Mouse (Mus musculus) spleen, adult 2 months (tissue): ENCODE results near the gene Tcte2.

Experiments used
- CTCF ChIP-seq: fragments of 200-500 bp; IDR thresholded peaks from 2 replicates; pipeline ENCODE4 v1.5.1; 2011; ENCODE audit warnings: mild to moderate bottlenecking, inconsistent platforms; ENCODE audit not compliant: insufficient read depth, insufficient read length, insufficient replicate concordance; ENCODE audit errors: extremely low read depth
- POLR2A ChIP-seq: fragments of 200-500 bp; IDR thresholded peaks from 2 replicates; pipeline ENCODE4 v1.6.1; 2011; ENCODE audit warnings: low read depth, low read length, inconsistent platforms

GRCm38 (mm10) chr17:13695881-13696280 is 65.7 kb downstream of the Tcte2 start:
- TF ChIP-seq CTCF, result no peak
- no peak for TF ChIP-seq POLR2A
